Mouse (Mus musculus) myocyte (in vitro differentiated cells): Measurements from ENCODE around the gene Lrrc8c. TPM values are rescaled to one million over a fixed set of nuclear protein-coding genes. Genes with fewer than 3 reads are reported as not detected.
A peak's percentile ranks its signal among the peaks of the same experiment; 100 is the strongest.

Experiments used
- H3K27me3 ChIP-seq: one replicate; pipeline ENCODE4 v1.6.1; 2011; ENCODE audit not compliant: control insufficient read depth, insufficient read depth, insufficient read length
- H3K36me3 ChIP-seq: one replicate; pipeline ENCODE4 v1.6.1; 2011; ENCODE audit not compliant: control insufficient read depth, insufficient read depth
- H3K4me2 ChIP-seq: one replicate; pipeline ENCODE4 v1.6.1; 2011; ENCODE audit warnings: low read depth, control low read depth
- H3K4me3 ChIP-seq: one replicate; pipeline ENCODE4 v1.5.1; 2011; ENCODE audit warnings: mild to moderate bottlenecking, control low read depth, moderate library complexity
- H3K79me2 ChIP-seq: one replicate; pipeline ENCODE4 v1.6.1; 2011; ENCODE audit not compliant: control insufficient read depth, insufficient read depth
- H3ac ChIP-seq: one replicate; pipeline ENCODE4 v1.6.1; 2011; ENCODE audit not compliant: control insufficient read depth, insufficient read length
- CEBPB ChIP-seq: IDR thresholded peaks from 2 replicates; pipeline ENCODE4 v1.6.1; 2011; ENCODE audit warnings: mild to moderate bottlenecking, moderate library complexity; ENCODE audit not compliant: poor library complexity, insufficient read depth, severe bottlenecking
- E2F4 ChIP-seq: IDR thresholded peaks from one replicate; pipeline ENCODE4 v1.6.1; 2011; ENCODE audit warnings: mild to moderate bottlenecking, control low read depth, moderate library complexity; ENCODE audit not compliant: insufficient read depth
- MAX ChIP-seq: IDR thresholded peaks from one replicate; pipeline ENCODE4 v1.6.1; 2011; ENCODE audit warnings: low read depth, mild to moderate bottlenecking, control low read depth
- MYOD1 ChIP-seq, 3 experiments: IDR thresholded peaks; one replicate each; pipeline ENCODE4 v1.6.1; 2011; ENCODE audit warnings: control low read depth in 2 of 3, low read depth in 2 of 3, mild to moderate bottlenecking in 2 of 3, moderate library complexity in 1 of 3; ENCODE audit not compliant: insufficient read length in 2 of 3, control insufficient read depth in 1 of 3
- MYOG ChIP-seq, 3 experiments: IDR thresholded peaks; one replicate each; pipeline ENCODE4 v1.6.1; 2011; ENCODE audit warnings: control low read depth in 2 of 3, low read depth in 2 of 3, mild to moderate bottlenecking in 2 of 3; ENCODE audit not compliant: insufficient read length in 2 of 3, control insufficient read depth in 1 of 3, insufficient read depth in 1 of 3
- POLR2A ChIP-seq: IDR thresholded peaks from one replicate; pipeline ENCODE4 v1.6.1; 2011; ENCODE audit warnings: low read depth, mild to moderate bottlenecking, control low read depth, moderate library complexity; ENCODE audit not compliant: insufficient read length
- POLR2AphosphoS2 ChIP-seq: IDR thresholded peaks from one replicate; pipeline ENCODE4 v1.6.1; 2011; ENCODE audit warnings: low read depth, control low read depth; ENCODE audit not compliant: insufficient read length
- REST ChIP-seq: IDR thresholded peaks from one replicate; pipeline ENCODE4 v1.6.1; 2011; ENCODE audit warnings: mild to moderate bottlenecking, control low read depth, moderate library complexity; ENCODE audit not compliant: insufficient read depth, insufficient read length
- SRF ChIP-seq: IDR thresholded peaks from one replicate; pipeline ENCODE4 v1.6.1; 2011; ENCODE audit warnings: low read depth; ENCODE audit not compliant: control insufficient read depth, insufficient read length
- TCF12 ChIP-seq: IDR thresholded peaks from one replicate; pipeline ENCODE4 v1.6.1; 2011; ENCODE audit warnings: mild to moderate bottlenecking, control low read depth; ENCODE audit not compliant: poor library complexity, insufficient read depth, severe bottlenecking
- TCF3 ChIP-seq: IDR thresholded peaks from one replicate; pipeline ENCODE4 v1.6.1; 2011; ENCODE audit warnings: low read depth, control low read depth; ENCODE audit not compliant: insufficient read length
- USF1 ChIP-seq: IDR thresholded peaks from one replicate; pipeline ENCODE4 v1.6.1; 2011; ENCODE audit warnings: low read depth, mild to moderate bottlenecking, control low read depth, moderate library complexity
- polyA plus RNA-seq: library from polyadenylated mRNA; unstranded; fragments of >200 nt; fragmentation: generic; extraction: Trizol; gene quantifications from one replicate; pipeline ENCODE4 v1.2.1, GENCODE M21; 2012; ENCODE audit warnings: missing spikeins

Gene Lrrc8c
- polyA plus RNA-seq, 1 experiment = 7.9 TPM

DNA sequence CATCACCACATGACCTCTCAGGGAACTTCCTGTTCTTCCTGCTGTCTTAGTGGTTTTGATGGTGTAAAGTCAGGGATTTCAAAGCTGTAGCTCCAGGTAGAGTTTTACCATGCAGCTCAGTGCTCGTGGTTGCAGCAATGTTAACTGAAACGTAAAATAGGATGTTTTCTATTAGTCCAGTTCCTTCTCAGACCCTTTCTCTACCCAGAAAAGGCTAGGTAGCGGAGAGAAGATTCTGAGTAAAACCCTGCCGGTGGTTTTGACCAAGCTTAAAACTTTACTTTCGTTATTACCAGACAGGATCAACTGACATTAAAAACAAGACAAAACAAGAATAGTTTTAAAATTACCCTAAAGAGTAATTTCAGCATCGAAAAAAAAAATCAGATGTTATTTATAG lies 3.7 kb upstream of the Lrrc8c start:
- Histone ChIP-seq H3K36me3 (no peaks in the 10 kb centered on the region), H3K27me3 (no peaks in the 10 kb centered on the region), H3K4me2 (no peak overlapping the region), H3K79me2 (no peaks in the 10 kb centered on the region), H3K4me3 (no peak overlapping the region), H3ac (no peak overlapping the region)
- TF ChIP-seq CEBPB (no peak), USF1 (no peak), POLR2A (no peak), MYOG (IDR thresholded peaks at IDR 0.05; ENCODE audit: control insufficient read depth in 1 of 3, insufficient read depth in 1 of 3, insufficient read length in 2 of 3, low read depth in 2 of 3) (no peak), MYOD1 (IDR thresholded peaks at IDR 0.05; ENCODE audit: control insufficient read depth in 1 of 3, insufficient read length in 2 of 3, low read depth in 2 of 3) (no peak), E2F4 (no peak), MAX (no peak), REST (no peak), TCF3 (no peak), POLR2AphosphoS2 (no peak), SRF (no peak), TCF12 (no peak)

GRCm38 (mm10) chr5:105516290-105516689 lies 2.9 kb upstream of the Lrrc8c start:
- no peaks in the 10 kb centered on the region for H3K27me3 ChIP-seq
- TF ChIP-seq SRF (no peak), TCF12 (no peak), POLR2AphosphoS2 (no peak)
- no peak overlapping the region for H3ac ChIP-seq
- no peak overlapping the region for H3K4me3 ChIP-seq
- H3K79me2 ChIP-seq = peaks cover 2% of the 10 kb centered on the region
- H3K4me2 ChIP-seq = no peak overlapping the region
- no peaks in the 10 kb centered on the region for H3K36me3 ChIP-seq

DNA sequence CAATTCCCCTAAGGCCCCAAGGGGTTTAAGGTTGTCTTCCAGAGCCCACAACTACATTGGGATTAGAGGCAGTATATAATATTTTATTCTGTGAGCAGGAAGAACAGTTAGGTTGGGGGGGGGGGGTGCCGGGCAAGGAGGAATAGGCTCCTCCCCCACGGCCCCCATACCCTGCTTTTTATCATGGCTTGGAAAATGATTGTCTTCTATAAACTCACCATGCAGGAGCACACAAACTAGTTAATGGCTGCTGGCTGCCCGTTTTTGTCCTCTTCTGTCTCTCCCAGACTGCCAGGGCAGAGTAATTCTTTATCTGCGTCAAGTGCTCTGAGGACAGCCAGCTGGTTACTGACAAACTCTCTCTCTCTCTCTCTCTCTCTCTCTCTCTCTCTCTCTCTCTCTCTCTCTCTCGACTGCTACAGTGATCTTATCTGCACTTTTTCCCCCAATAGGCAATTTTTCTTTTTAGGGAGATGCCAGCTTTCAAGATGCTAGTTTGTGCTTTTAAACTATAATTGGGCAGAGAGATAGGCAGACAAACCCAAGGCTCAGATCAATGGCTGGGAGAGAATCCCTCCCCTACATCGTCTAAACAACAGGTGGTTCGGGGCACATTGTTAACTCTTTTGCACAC lies 1.1 kb upstream of the Lrrc8c start:
- no peak for TF ChIP-seq USF1
- TF ChIP-seq TCF12 = no peak
- no peak for TF ChIP-seq SRF
- no peak for TF ChIP-seq E2F4
- TF ChIP-seq POLR2A = no peak
- no peak for TF ChIP-seq CEBPB
- no peak for TF ChIP-seq TCF3
- TF ChIP-seq POLR2AphosphoS2 = no peak
- TF ChIP-seq MYOD1 (IDR thresholded peaks at IDR 0.05; ENCODE audit: control insufficient read depth in 1 of 3, insufficient read length in 2 of 3, low read depth in 2 of 3) = no peak
- no peak for TF ChIP-seq MAX
- TF ChIP-seq REST = no peak
- TF ChIP-seq MYOG (IDR thresholded peaks at IDR 0.05; ENCODE audit: control insufficient read depth in 1 of 3, insufficient read depth in 1 of 3, insufficient read length in 2 of 3, low read depth in 2 of 3) = no peak
- Histone ChIP-seq H3K79me2 (peaks cover 12% of the 10 kb centered on the region), H3ac (no peak overlapping the region), H3K27me3 (no peaks in the 10 kb centered on the region), H3K4me2 (peak overlapping the region; percentile 96), H3K4me3 (peak overlapping the region; percentile 69), H3K36me3 (no peaks in the 10 kb centered on the region)

- peak overlapping the region; percentile 91 for H3ac ChIP-seq
- H3K36me3 ChIP-seq = no peaks in the 10 kb centered on the region
- H3K4me3 ChIP-seq = peak overlapping the region; percentile 69
- peak overlapping the region; percentile 96 for H3K4me2 ChIP-seq
- TF ChIP-seq MYOD1 (IDR thresholded peaks at IDR 0.05; ENCODE audit: control insufficient read depth in 1 of 3, insufficient read length in 2 of 3, low read depth in 2 of 3) (peak in 2 of 3 experiments; percentile 29 to 38), SRF (no peak), MYOG (IDR thresholded peaks at IDR 0.05; ENCODE audit: control insufficient read depth in 1 of 3, insufficient read depth in 1 of 3, insufficient read length in 2 of 3, low read depth in 2 of 3) (peak in 1 of 3 experiments; percentile 17)
- H3K79me2 ChIP-seq = peaks cover 14% of the 10 kb centered on the region
- H3K27me3 ChIP-seq = no peaks in the 10 kb centered on the region
These were observed 527 bp upstream of the Lrrc8c start for GRCm38 (mm10) chr5:105518626-105519095.

DNA sequence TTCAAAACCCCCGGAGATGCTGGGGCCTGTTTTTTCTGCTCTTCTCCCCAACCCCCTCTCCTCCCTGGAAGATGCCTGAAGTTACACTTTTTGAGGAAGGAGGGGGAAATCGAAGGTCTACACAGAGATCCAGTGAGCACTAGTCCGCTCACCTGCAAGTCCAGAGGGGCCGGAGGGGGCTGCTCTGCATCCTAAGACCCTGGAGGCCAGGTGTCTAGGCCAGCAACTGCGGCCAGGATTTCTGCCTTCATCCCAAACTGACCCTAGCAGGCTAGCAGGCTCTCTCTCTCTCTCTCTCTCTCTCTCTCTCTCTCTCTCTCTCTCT lies 750 bp downstream of the Lrrc8c start:
- Histone ChIP-seq H3K79me2 (peaks cover 18% of the 10 kb centered on the region), H3K4me2 (peak overlapping the region; percentile 78), H3K27me3 (no peaks in the 10 kb centered on the region), H3K36me3 (peaks cover 5% of the 10 kb centered on the region), H3ac (peak overlapping the region; percentile 91), H3K4me3 (peak overlapping the region; percentile 69)
- no peak for TF ChIP-seq E2F4
- TF ChIP-seq REST = no peak
- no peak for TF ChIP-seq TCF12
- TF ChIP-seq USF1 = no peak
- TF ChIP-seq TCF3 = no peak
